Mouse (Mus musculus) CH12.LX (cell line): ENCODE data around the gene Slc43a2. TPM values are rescaled to one million over a fixed set of nuclear protein-coding genes. Genes with fewer than 3 reads are reported as not detected.

Experiments
- DNase-seq: peaks from one replicate; pipeline ENCODE4 v3.0.0-alpha.2; 2013; ENCODE audit errors: extremely low read depth
- H3K27ac ChIP-seq: 2 replicates; pipeline ENCODE4 v1.5.1; 2012; ENCODE audit warnings: low read depth, mild to moderate bottlenecking, control low read depth, moderate library complexity; ENCODE audit not compliant: insufficient read depth
- H3K27me3 ChIP-seq: replicated peaks from 2 replicates; pipeline ENCODE3; 2012; ENCODE audit warnings: inconsistent platforms
- H3K36me3 ChIP-seq, 2 experiments: replicated peaks in 1 of 2; 2 replicates each; pipeline versions ENCODE3 to v1.6.1; 2012; ENCODE audit warnings: inconsistent platforms in 1 of 2, low read length in 1 of 2, mild to moderate bottlenecking in 1 of 2, mixed read lengths in 1 of 2, moderate library complexity in 1 of 2; ENCODE audit not compliant: control insufficient read depth in 1 of 2, insufficient read depth in 1 of 2
- H3K4me1 ChIP-seq, 2 experiments: 2 replicates each; pipeline ENCODE4 v1.6.1; 2012; ENCODE audit warnings: inconsistent platforms in 1 of 2, moderate library complexity in 1 of 2; ENCODE audit not compliant: insufficient read depth in 2 of 2, control insufficient read depth in 1 of 2
- H3K4me2 ChIP-seq: 2 replicates; pipeline ENCODE4 v1.6.1; 2012; ENCODE audit warnings: low read depth, mild to moderate bottlenecking, control low read depth; ENCODE audit not compliant: poor library complexity, insufficient read depth, severe bottlenecking
- H3K4me3 ChIP-seq, 3 experiments: fragments of 150-350 bp in 1 of 3; sonication (generic) in 1 of 3; replicated peaks in 1 of 3; 2 replicates each; pipeline versions ENCODE3 to v1.5.1; 2011 to 2012; ENCODE audit warnings: low read depth in 2 of 3, low read length in 2 of 3, mild to moderate bottlenecking in 2 of 3, moderate library complexity in 2 of 3, control low read depth in 1 of 3, improper control_type of control experiment in 1 of 3, inconsistent platforms in 1 of 3, mixed read lengths in 1 of 3; ENCODE audit not compliant: poor library complexity in 1 of 3
- H3K79me2 ChIP-seq: replicated peaks from 2 replicates; pipeline ENCODE4 v1.6.1; 2012; ENCODE audit warnings: mild to moderate bottlenecking, moderate library complexity; ENCODE audit not compliant: control insufficient read depth, poor library complexity, insufficient read depth, severe bottlenecking; ENCODE audit errors: extremely low read depth
- H3K9ac ChIP-seq: 2 replicates; pipeline ENCODE4 v1.6.1; 2012; ENCODE audit warnings: low read depth, mild to moderate bottlenecking, control low read depth, moderate library complexity; ENCODE audit not compliant: insufficient read depth
- H3K9me3 ChIP-seq: replicated peaks from 2 replicates; pipeline ENCODE3; 2012; ENCODE audit warnings: low read length, inconsistent platforms, mixed read lengths
- BHLHE40 ChIP-seq: IDR thresholded peaks from 2 replicates; pipeline ENCODE4 v1.6.1; 2011; ENCODE audit warnings: mild to moderate bottlenecking, low read depth, low read length, improper control_type of control experiment
- CHD1 ChIP-seq: IDR thresholded peaks from 2 replicates; pipeline ENCODE4 v1.6.1; 2012; ENCODE audit warnings: low read depth, low read length, improper control_type of control experiment, inconsistent platforms
- CTCF ChIP-seq, 2 experiments: IDR thresholded peaks in 1 of 2; conservative IDR thresholded peaks in 1 of 2; 2 replicates each; pipeline ENCODE4 v1.5.1; 2011 to 2012; ENCODE audit warnings: low read depth in 2 of 2, low read length in 2 of 2, improper control_type of control experiment in 1 of 2, inconsistent platforms in 1 of 2, mild to moderate bottlenecking in 1 of 2, moderate library complexity in 1 of 2
- E2F4 ChIP-seq: IDR thresholded peaks from 2 replicates; pipeline ENCODE4 v1.6.1; 2011; ENCODE audit warnings: low read depth, low read length, improper control_type of control experiment; ENCODE audit not compliant: insufficient replicate concordance
- EP300 ChIP-seq: IDR thresholded peaks from 2 replicates; pipeline ENCODE4 v1.6.1; 2011; ENCODE audit warnings: low read length, improper control_type of control experiment
- GABPA ChIP-seq: IDR thresholded peaks from 2 replicates; pipeline ENCODE4 v1.6.1; 2012; ENCODE audit warnings: low read depth, low read length, improper control_type of control experiment, inconsistent platforms; ENCODE audit not compliant: insufficient replicate concordance
- NELFE ChIP-seq: IDR thresholded peaks from 2 replicates; pipeline ENCODE4 v1.6.1; 2011; ENCODE audit warnings: low read depth, low read length, improper control_type of control experiment
- NRF1 ChIP-seq: IDR thresholded peaks from 2 replicates; pipeline ENCODE4 v1.6.1; 2014; ENCODE audit warnings: low read depth, mild to moderate bottlenecking, inconsistent platforms, low read length, improper control_type of control experiment, moderate library complexity
- RAD21 ChIP-seq: IDR thresholded peaks from 2 replicates; pipeline ENCODE4 v1.6.1; 2011; ENCODE audit warnings: low read depth, mild to moderate bottlenecking, low read length, improper control_type of control experiment, moderate library complexity
- RCOR1 ChIP-seq: conservative IDR thresholded peaks from 2 replicates; pipeline ENCODE4 v1.6.1; 2012; ENCODE audit warnings: low read depth, mild to moderate bottlenecking, inconsistent platforms, low read length, improper control_type of control experiment
- SMC3 ChIP-seq: IDR thresholded peaks from 2 replicates; pipeline ENCODE4 v1.6.1; 2011; ENCODE audit warnings: low read depth, low read length, improper control_type of control experiment
- TBP ChIP-seq: conservative IDR thresholded peaks from 2 replicates; pipeline ENCODE4 v1.6.1; 2011; ENCODE audit warnings: low read depth, low read length, improper control_type of control experiment
- TCF12 ChIP-seq: IDR thresholded peaks from 2 replicates; pipeline ENCODE4 v1.6.1; 2014; ENCODE audit warnings: low read depth, mild to moderate bottlenecking, inconsistent platforms, low read length, improper control_type of control experiment
- ZC3H11A ChIP-seq: IDR thresholded peaks from 2 replicates; pipeline ENCODE4 v1.6.1; 2012; ENCODE audit warnings: low read depth, mild to moderate bottlenecking, inconsistent platforms, low read length, improper control_type of control experiment
- ZMIZ1 ChIP-seq: IDR thresholded peaks from 2 replicates; pipeline ENCODE4 v1.6.1; 2012; ENCODE audit warnings: low read depth, mild to moderate bottlenecking, inconsistent platforms, low read length, improper control_type of control experiment
- dilution Hi-C: fragments of 300-500 bp; cut with MboI; formaldehyde crosslinking; loops from 2 replicates; pipeline ENCODE4 v1.14.3; 2020; ENCODE audit warnings: low sequenced_read_pairs; ENCODE audit not compliant: extremely low pct_unique_long_range_greater_than_20kb, extremely low pct_ligation_motif_present
- in situ Hi-C: fragments of 300-500 bp; cut with MboI; formaldehyde crosslinking; loops from 3 replicates; pipeline ENCODE4 v1.14.3; 2019; ENCODE audit warnings: low sequenced_read_pairs, low pct_ligation_motif_present, low pct_unique_long_range_greater_than_20kb, mixed read lengths
- polyA plus RNA-seq: library from polyadenylated mRNA; unstranded; fragments of >175 nt; gene quantifications from 2 replicates; pipeline ENCODE4 v1.2.1, GENCODE M21; 2012; ENCODE audit warnings: low read depth; ENCODE audit not compliant: insufficient read length
- total RNA-seq, 2 experiments: library from RNA; depleted of rRNA; stranded (reverse); fragments of 300-350 nt in 1 of 2; fragments of >200 nt in 1 of 2; gene quantifications; 2 replicates each; pipeline ENCODE4 v1.2.3; 2012 to 2014

The Slc43a2 gene
- total and polyA plus RNA-seq, 3 experiments = 5.0 to 8.9 (median 8.8) TPM

GRCm38 (mm10) chr11:75519834-75520633 is 11.5 kb upstream of the Slc43a2 start:
- Histone ChIP-seq H3K4me1 (no peaks in the 10 kb centered on the region), H3K4me2 (no peak overlapping the region), H3K27me3 (no peaks in the 10 kb centered on the region), H3K79me2 (no peaks in the 10 kb centered on the region), H3K4me3 (no peak overlapping the region), H3K9ac (no peak overlapping the region), H3K9me3 (no peaks in the 10 kb centered on the region), H3K36me3 (peaks cover 20 to 76% of the 10 kb centered on the region in 2 experiments), H3K27ac (no peak overlapping the region)
- in situ Hi-C loops = no loop called here
- dilution Hi-C loops = no loop called here
- no peak for DNase-seq
- TF ChIP-seq NRF1 (no peak), ZC3H11A (no peak), EP300 (no peak)
- TF ChIP-seq, all 38 proteins: peak for 0

GRCm38 (mm10) chr11:75521609-75522008 is 9.9 kb upstream of the Slc43a2 start:
- peaks cover 0 to 8% of the 10 kb centered on the region in 2 experiments; a peak in 2 of 4 replicates for H3K4me1 ChIP-seq
- H3K9me3 ChIP-seq = no peaks in the 10 kb centered on the region
- no peaks in the 10 kb centered on the region for H3K79me2 ChIP-seq
- no peak overlapping the region for H3K27ac ChIP-seq
- H3K4me3 ChIP-seq = no peak overlapping the region
- DNase-seq = no peak
- dilution Hi-C loops (no loop called here), in situ Hi-C loops (no loop called here)
- H3K4me2 ChIP-seq = no peak overlapping the region
- H3K36me3 ChIP-seq = peaks cover 17 to 79% of the 10 kb centered on the region in 2 experiments
- H3K27me3 ChIP-seq = no peaks in the 10 kb centered on the region
- TF ChIP-seq GABPA = no peak
- TF ChIP-seq CTCF (conservative IDR thresholded peaks at IDR 0.05 in 1 of 2, IDR thresholded peaks at IDR 0.05 in 1 of 2; ENCODE audit: low read depth in 2 of 2, low read length in 2 of 2) = no peak
- no peak for TF ChIP-seq NRF1
- TF ChIP-seq RCOR1 = no peak
- TF ChIP-seq E2F4 = no peak
- no peak for TF ChIP-seq NELFE
- no peak for TF ChIP-seq BHLHE40
- no peak for TF ChIP-seq ZMIZ1
- no peak for TF ChIP-seq SMC3
- TF ChIP-seq ZC3H11A = no peak
- TF ChIP-seq TBP = no peak
- no peak for TF ChIP-seq CHD1
- TF ChIP-seq RAD21 = no peak
- TF ChIP-seq TCF12 = no peak
- TF ChIP-seq, all 38 proteins: peak for 0
- H3K9ac ChIP-seq = no peak overlapping the region
